Mouse (Mus musculus) liver, embryonic 12.5 days (tissue): ENCODE results near the gene Ldlrad3. TPM values are rescaled to one million over a fixed set of nuclear protein-coding genes. Genes with fewer than 3 reads are reported as not detected.

Source experiments
- ATAC-seq: fragments of 200-750 bp; cut with Nextera tagmentation; 2 replicates; pipeline ENCODE4 v1.8.0; 2017; ENCODE audit warnings: moderate number of reproducible peaks, mild to moderate bottlenecking, moderate library complexity
- H3K27ac ChIP-seq: fragments of 300-500 bp; sonication (generic); 2 replicates; pipeline ENCODE4 v1.5.1; 2016; ENCODE audit warnings: mild to moderate bottlenecking
- H3K27me3 ChIP-seq: fragments of 300-500 bp; sonication (generic); replicated peaks from 2 replicates; pipeline ENCODE4 v1.6.1; 2016; ENCODE audit warnings: mild to moderate bottlenecking, moderate library complexity
- H3K36me3 ChIP-seq: fragments of 300-500 bp; sonication (generic); 2 replicates; pipeline ENCODE4 v1.6.1; 2016; ENCODE audit warnings: mild to moderate bottlenecking, moderate library complexity
- H3K4me1 ChIP-seq: fragments of 300-500 bp; sonication (generic); 2 replicates; pipeline ENCODE4 v1.6.1; 2016
- H3K4me2 ChIP-seq: fragments of 300-500 bp; sonication (generic); 2 replicates; pipeline ENCODE4 v1.6.1; 2016; ENCODE audit warnings: mild to moderate bottlenecking, moderate library complexity
- H3K4me3 ChIP-seq: fragments of 300-500 bp; sonication (generic); 2 replicates; pipeline ENCODE4 v1.5.1; 2016; ENCODE audit warnings: mild to moderate bottlenecking, moderate library complexity
- H3K9ac ChIP-seq: fragments of 300-500 bp; sonication (generic); 2 replicates; pipeline ENCODE4 v1.6.1; 2016; ENCODE audit warnings: mild to moderate bottlenecking, moderate library complexity
- H3K9me3 ChIP-seq: fragments of 300-500 bp; sonication (generic); replicated peaks from 2 replicates; pipeline ENCODE4 v1.6.1; 2016; ENCODE audit warnings: mild to moderate bottlenecking, moderate library complexity
- WGBS: fragments of 180-500 bp; shearing (Covaris S2); methylation state at CpG from one replicate; pipeline ENCODE4 v1.1.7; 2016; ENCODE audit not compliant: insufficient replicate concordance; 5-methylcytosine and 5-hydroxymethylcytosine counted together
- polyA plus RNA-seq: library from polyadenylated mRNA; unstranded; fragments of >200 nt; fragmentation: Nextera tagmentation; extraction: Ambion mirVana; gene quantifications from 2 replicates; pipeline ENCODE4 v1.2.1, GENCODE M21; 2016

The Ldlrad3 gene
- polyA plus RNA-seq, 1 experiment from 2014 or later: 8.2 TPM

GRCm38 (mm10) chr2:101909326-101910080, 276.7 kb downstream of the Ldlrad3 start:
- Histone ChIP-seq H3K27me3 (no peaks in the 10 kb centered on the region), H3K9ac (no peak overlapping the region), H3K36me3 (no peaks in the 10 kb centered on the region), H3K4me1 (peaks cover 8% of the 10 kb centered on the region; the same call in 1 of the 2 replicates), H3K4me2 (no peak overlapping the region), H3K9me3 (no peaks in the 10 kb centered on the region), H3K4me3 (no peak overlapping the region), H3K27ac (no peak overlapping the region)
- ATAC-seq: no peak
- WGBS: 69% methylated on average over 15 of the region's 15 CpGs

- 46% methylated on average over 13 of the region's 13 CpGs for WGBS
- Histone ChIP-seq H3K36me3 (no peaks in the 10 kb centered on the region), H3K9me3 (no peaks in the 10 kb centered on the region), H3K27me3 (no peaks in the 10 kb centered on the region), H3K9ac (no peak overlapping the region), H3K27ac (no peak overlapping the region), H3K4me3 (no peak overlapping the region), H3K4me2 (no peak overlapping the region), H3K4me1 (peaks cover 8% of the 10 kb centered on the region; the same call in 1 of the 2 replicates)
- ATAC-seq: no peak
These were observed 277.4 kb downstream of the Ldlrad3 start for GRCm38 (mm10) chr2:101908773-101909172.

GRCm38 (mm10) chr2:101907386-101908022, 278.7 kb downstream of the Ldlrad3 start:
- ATAC-seq: no peak
- 70% methylated on average over 10 of the region's 10 CpGs for WGBS
- H3K4me3 ChIP-seq: no peak overlapping the region

GRCm38 (mm10) chr2:101906379-101906690, 279.9 kb downstream of the Ldlrad3 start:
- Histone ChIP-seq H3K36me3 (peaks cover 4% of the 10 kb centered on the region), H3K27ac (no peak overlapping the region), H3K4me3 (no peak overlapping the region), H3K9me3 (no peaks in the 10 kb centered on the region), H3K4me2 (peak overlapping the region; percentile 50; the same call in 1 of the 2 replicates), H3K4me1 (peaks cover 8% of the 10 kb centered on the region; the same call in 1 of the 2 replicates), H3K27me3 (no peaks in the 10 kb centered on the region), H3K9ac (no peak overlapping the region)
- 57% methylated on average over 5 of the region's 5 CpGs for WGBS
- ATAC-seq: no peak

More at GRCm38 (mm10) chr2:101907386-101908022, 278.7 kb downstream of the Ldlrad3 start:
- Histone ChIP-seq H3K4me2 (no peak overlapping the region), H3K27me3 (no peaks in the 10 kb centered on the region), H3K9ac (no peak overlapping the region), H3K4me1 (peaks cover 8% of the 10 kb centered on the region; the same call in 1 of the 2 replicates), H3K36me3 (no peaks in the 10 kb centered on the region), H3K27ac (no peak overlapping the region), H3K9me3 (no peaks in the 10 kb centered on the region)

- Histone ChIP-seq H3K27ac (no peak overlapping the region), H3K36me3 (peaks cover 10% of the 10 kb centered on the region)
These were observed 280.4 kb downstream of the Ldlrad3 start for GRCm38 (mm10) chr2:101905534-101906378.

DNA sequence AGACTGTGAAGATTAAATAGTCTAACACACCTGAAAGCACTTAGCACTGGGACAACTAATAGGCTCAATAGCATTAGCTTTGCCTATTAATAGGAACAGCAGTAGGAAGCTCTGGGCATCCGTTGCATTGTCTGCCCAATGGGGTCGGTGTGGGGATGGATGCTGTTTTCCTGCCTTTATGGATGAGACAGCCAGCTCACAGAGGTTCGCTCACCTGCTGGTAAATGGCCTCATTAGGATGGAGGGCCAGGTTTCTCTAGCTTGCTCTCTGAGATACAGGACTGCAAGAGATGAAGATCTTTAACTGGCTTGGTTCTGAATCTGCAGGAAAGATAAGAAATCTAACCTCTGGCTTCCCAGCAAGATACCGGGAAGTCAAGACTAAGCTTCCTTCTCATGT, 284.0 kb downstream of the Ldlrad3 start:
- H3K4me1 ChIP-seq: peaks cover 3% of the 10 kb centered on the region; the same call in 1 of the 2 replicates
- ATAC-seq: no peak
- H3K9me3 ChIP-seq: no peaks in the 10 kb centered on the region
- no peak overlapping the region for H3K4me2 ChIP-seq
- H3K4me3 ChIP-seq: no peak overlapping the region
- WGBS: 83% methylated on average over 4 of the region's 4 CpGs
- H3K27me3 ChIP-seq: no peaks in the 10 kb centered on the region
- no peak overlapping the region for H3K27ac ChIP-seq
- peaks cover 21% of the 10 kb centered on the region for H3K36me3 ChIP-seq
- no peak overlapping the region for H3K9ac ChIP-seq

More at GRCm38 (mm10) chr2:101905534-101906378, 280.4 kb downstream of the Ldlrad3 start:
- peak; percentile 53 for ATAC-seq
- no peaks in the 10 kb centered on the region for H3K9me3 ChIP-seq
- H3K4me2 ChIP-seq: peak overlapping the region; percentile 50
- WGBS: 25% methylated on average over 21 of the region's 21 CpGs
- no peak overlapping the region for H3K4me3 ChIP-seq
- no peak overlapping the region for H3K9ac ChIP-seq
- peaks cover 8% of the 10 kb centered on the region; the same call in 1 of the 2 replicates for H3K4me1 ChIP-seq
- H3K27me3 ChIP-seq: no peaks in the 10 kb centered on the region

Other genes starting within 250 kb of the Ldlrad3 start
- 21.2 and 21.3 TPM in 2 replicates for gene Trim44, start 221.4 kb upstream of the Ldlrad3 start, polyA plus RNA-seq